Mouse (Mus musculus): ENCODE results near the gene Triobp. TPM values are rescaled to one million over a fixed set of nuclear protein-coding genes. Genes with fewer than 3 reads are reported as not detected.

The Triobp gene
- polyA plus RNA-seq, 1 experiment from 2014 or later, result 53.7 TPM

GRCm38 (mm10) chr15:79037913-79038328, 90.4 kb downstream of the Triobp start:
- 7% methylated on average over 14 of the region's 14 CpGs for WGBS
- Histone ChIP-seq H3K4me1 (ENCODE audit: control insufficient read depth, insufficient read depth, low read length) (peaks cover 17% of the 10 kb centered on the region), H3K4me2 (ENCODE audit: low read depth, low read length) (peak overlapping the region; percentile 43; the same call in 1 of the 2 replicates), H3K36me3 (ENCODE audit: control insufficient read depth, insufficient read depth) (no peaks in the 10 kb centered on the region), H3K27ac (ENCODE audit: low read length) (no peak overlapping the region), H3K27me3 (ENCODE audit: control insufficient read depth, insufficient read depth, low read length) (peaks cover 28% of the 10 kb centered on the region), H3K9ac (ENCODE audit: low read length) (peak overlapping the region; percentile 48; the same call in 1 of the 2 replicates), H3K4me3 (ENCODE audit: low read length) (peak overlapping the region; percentile 27), H3K9me3 (replicated peaks; ENCODE audit: control insufficient read depth, low read length) (no peaks in the 10 kb centered on the region)
- no peak for ATAC-seq (replicated peaks; ENCODE audit: extremely low read depth, insufficient read depth, low FRiP score)

- H3K4me1 ChIP-seq (ENCODE audit: control insufficient read depth, insufficient read depth, low read length), result peaks cover 20% of the 10 kb centered on the region
- H3K36me3 ChIP-seq (ENCODE audit: control insufficient read depth, insufficient read depth), result no peaks in the 10 kb centered on the region
- H3K27ac ChIP-seq (ENCODE audit: low read length), result no peak overlapping the region
- no peak overlapping the region for H3K4me3 ChIP-seq (ENCODE audit: low read length)
- peak overlapping the region; percentile 48; the same call in 1 of the 2 replicates for H3K9ac ChIP-seq (ENCODE audit: low read length)
- WGBS, result 66% methylated on average over 10 of the region's 10 CpGs
- peaks cover 32% of the 10 kb centered on the region for H3K27me3 ChIP-seq (ENCODE audit: control insufficient read depth, insufficient read depth, low read length)
- H3K4me2 ChIP-seq (ENCODE audit: low read depth, low read length), result 0 out of 2 replicates have a peak overlapping the region, but pooled peaks have one; percentile 43
- ATAC-seq (replicated peaks; ENCODE audit: extremely low read depth, insufficient read depth, low FRiP score), result no peak
- no peaks in the 10 kb centered on the region for H3K9me3 ChIP-seq (replicated peaks; ENCODE audit: control insufficient read depth, low read length)
Observed at GRCm38 (mm10) chr15:79038331-79038730, 90.8 kb downstream of the Triobp start.

GRCm38 (mm10) chr15:79038853-79039252, 91.3 kb downstream of the Triobp start:
- Histone ChIP-seq H3K9me3 (replicated peaks; ENCODE audit: control insufficient read depth, low read length) (no peaks in the 10 kb centered on the region), H3K9ac (ENCODE audit: low read length) (no peak overlapping the region), H3K27ac (ENCODE audit: low read length) (no peak overlapping the region), H3K4me3 (ENCODE audit: low read length) (no peak overlapping the region), H3K4me2 (ENCODE audit: low read depth, low read length) (no peak overlapping the region), H3K27me3 (ENCODE audit: control insufficient read depth, insufficient read depth, low read length) (peaks cover 37% of the 10 kb centered on the region), H3K4me1 (ENCODE audit: control insufficient read depth, insufficient read depth, low read length) (peaks cover 20% of the 10 kb centered on the region), H3K36me3 (ENCODE audit: control insufficient read depth, insufficient read depth) (no peaks in the 10 kb centered on the region)
- 16% methylated on average over 7 of the region's 7 CpGs for WGBS
- ATAC-seq (replicated peaks; ENCODE audit: extremely low read depth, insufficient read depth, low FRiP score), result peak; percentile 82

- Histone ChIP-seq H3K27ac (ENCODE audit: low read length) (no peak overlapping the region), H3K9ac (ENCODE audit: low read length) (peak overlapping the region; percentile 31; the same call in 1 of the 2 replicates), H3K36me3 (ENCODE audit: control insufficient read depth, insufficient read depth) (no peaks in the 10 kb centered on the region), H3K27me3 (ENCODE audit: control insufficient read depth, insufficient read depth, low read length) (peaks cover 41% of the 10 kb centered on the region), H3K4me1 (ENCODE audit: control insufficient read depth, insufficient read depth, low read length) (peaks cover 20% of the 10 kb centered on the region), H3K4me2 (ENCODE audit: low read depth, low read length) (peak overlapping the region; percentile 44), H3K4me3 (ENCODE audit: low read length) (peak overlapping the region; percentile 22), H3K9me3 (replicated peaks; ENCODE audit: control insufficient read depth, low read length) (no peaks in the 10 kb centered on the region)
- no peak for ATAC-seq (replicated peaks; ENCODE audit: extremely low read depth, insufficient read depth, low FRiP score)
- WGBS, result 19% methylated on average over 24 of the region's 24 CpGs
Observed at GRCm38 (mm10) chr15:79040501-79041416, 93.2 kb downstream of the Triobp start.

GRCm38 (mm10) chr15:79041585-79041984, 94.1 kb downstream of the Triobp start, which contains the start of gene Galr3:
Gene Galr3, plus strand, starts transcription at chr15:79041885.
- H3K36me3 ChIP-seq (ENCODE audit: control insufficient read depth, insufficient read depth), result no peaks in the 10 kb centered on the region
- peak within 1 kb of the TSS; percentile 95 for H3K4me2 ChIP-seq (ENCODE audit: low read depth, low read length)
- ATAC-seq (replicated peaks; ENCODE audit: extremely low read depth, insufficient read depth, low FRiP score), result no peak
- no peaks in the 10 kb centered on the region for H3K9me3 ChIP-seq (replicated peaks; ENCODE audit: control insufficient read depth, low read length)
- WGBS, result 71% methylated on average over 6 of the region's 6 CpGs
- H3K27ac ChIP-seq (ENCODE audit: low read length), result no peak within 1 kb of the TSS
- H3K4me1 ChIP-seq (ENCODE audit: control insufficient read depth, insufficient read depth, low read length), result peaks cover 20% of the 10 kb centered on the region
- peak within 1 kb of the TSS; percentile 62 for H3K9ac ChIP-seq (ENCODE audit: low read length)
- peaks cover 41% of the 10 kb centered on the region for H3K27me3 ChIP-seq (ENCODE audit: control insufficient read depth, insufficient read depth, low read length)
- H3K4me3 ChIP-seq (ENCODE audit: low read length), result peak within 1 kb of the TSS; percentile 63

- Histone ChIP-seq H3K4me1 (ENCODE audit: control insufficient read depth, insufficient read depth, low read length) (peaks cover 19% of the 10 kb centered on the region), H3K27me3 (ENCODE audit: control insufficient read depth, insufficient read depth, low read length) (peaks cover 42% of the 10 kb centered on the region), H3K9me3 (replicated peaks; ENCODE audit: control insufficient read depth, low read length) (no peaks in the 10 kb centered on the region), H3K4me2 (ENCODE audit: low read depth, low read length) (peak overlapping the region; percentile 95), H3K27ac (ENCODE audit: low read length) (no peak overlapping the region), H3K9ac (ENCODE audit: low read length) (peak overlapping the region; percentile 62), H3K4me3 (ENCODE audit: low read length) (peak overlapping the region; percentile 63), H3K36me3 (ENCODE audit: control insufficient read depth, insufficient read depth) (no peaks in the 10 kb centered on the region)
- ATAC-seq (replicated peaks; ENCODE audit: extremely low read depth, insufficient read depth, low FRiP score), result no peak
- under 1% methylated on average over 105 of the region's 105 CpGs for WGBS
Observed at GRCm38 (mm10) chr15:79042721-79043491, 95.4 kb downstream of the Triobp start.

GRCm38 (mm10) chr15:79044837-79045236, 97.3 kb downstream of the Triobp start:
- no peak overlapping the region for H3K27ac ChIP-seq (ENCODE audit: low read length)
- H3K9me3 ChIP-seq (replicated peaks; ENCODE audit: control insufficient read depth, low read length), result no peaks in the 10 kb centered on the region
- no peaks in the 10 kb centered on the region for H3K36me3 ChIP-seq (ENCODE audit: control insufficient read depth, insufficient read depth)
- H3K4me3 ChIP-seq (ENCODE audit: low read length), result no peak overlapping the region
- no peak for ATAC-seq (replicated peaks; ENCODE audit: extremely low read depth, insufficient read depth, low FRiP score)
- H3K9ac ChIP-seq (ENCODE audit: low read length), result no peak overlapping the region
- peaks cover 16% of the 10 kb centered on the region for H3K4me1 ChIP-seq (ENCODE audit: control insufficient read depth, insufficient read depth, low read length)
- peaks cover 39% of the 10 kb centered on the region for H3K27me3 ChIP-seq (ENCODE audit: control insufficient read depth, insufficient read depth, low read length)
- no peak overlapping the region for H3K4me2 ChIP-seq (ENCODE audit: low read depth, low read length)
- WGBS, result 41% methylated on average over 4 of the region's 4 CpGs

- Histone ChIP-seq H3K36me3 (ENCODE audit: control insufficient read depth, insufficient read depth) (peaks cover 8% of the 10 kb centered on the region), H3K27me3 (ENCODE audit: control insufficient read depth, insufficient read depth, low read length) (peaks cover 13% of the 10 kb centered on the region), H3K4me1 (ENCODE audit: control insufficient read depth, insufficient read depth, low read length) (no peaks in the 10 kb centered on the region), H3K9ac (ENCODE audit: low read length) (no peak overlapping the region), H3K9me3 (replicated peaks; ENCODE audit: control insufficient read depth, low read length) (no peaks in the 10 kb centered on the region), H3K4me3 (ENCODE audit: low read length) (no peak overlapping the region), H3K4me2 (ENCODE audit: low read depth, low read length) (no peak overlapping the region), H3K27ac (ENCODE audit: low read length) (no peak overlapping the region)
- no peak for ATAC-seq (replicated peaks; ENCODE audit: extremely low read depth, insufficient read depth, low FRiP score)
- 62% methylated on average over 4 of the region's 4 CpGs for WGBS
Observed at GRCm38 (mm10) chr15:79048186-79048585, 100.7 kb downstream of the Triobp start.

Data from heart, embryonic 16.5 days (tissue).